Mouse (Mus musculus) hindbrain, embryonic 13.5 days (tissue): Measurements from ENCODE around the gene Prl7a1. TPM values are rescaled to one million over a fixed set of nuclear protein-coding genes. Genes with fewer than 3 reads are reported as not detected.

Source experiments
- ATAC-seq: fragments of 200-750 bp; cut with Nextera tagmentation; 2 replicates; pipeline ENCODE4 v1.8.0; 2017; ENCODE audit warnings: moderate TSS enrichment; ENCODE audit not compliant: low FRiP score
- H3K27ac ChIP-seq: fragments of 300-500 bp; sonication (generic); 2 replicates; pipeline ENCODE4 v1.5.1; 2015; ENCODE audit warnings: inconsistent platforms, mild to moderate bottlenecking, moderate library complexity
- H3K27me3 ChIP-seq: fragments of 300-500 bp; sonication (generic); 2 replicates; pipeline ENCODE4 v1.6.1; 2015; ENCODE audit warnings: mild to moderate bottlenecking, inconsistent platforms
- H3K36me3 ChIP-seq: fragments of 300-500 bp; sonication (generic); 2 replicates; pipeline ENCODE4 v1.6.1; 2015; ENCODE audit warnings: mild to moderate bottlenecking, inconsistent platforms
- H3K4me1 ChIP-seq: fragments of 300-500 bp; sonication (generic); replicated peaks from 2 replicates; pipeline ENCODE4 v1.6.1; 2015; ENCODE audit warnings: inconsistent platforms
- H3K4me2 ChIP-seq: fragments of 300-500 bp; sonication (generic); 2 replicates; pipeline ENCODE4 v1.6.1; 2015; ENCODE audit warnings: inconsistent platforms, mild to moderate bottlenecking, moderate library complexity
- H3K4me3 ChIP-seq: fragments of 300-500 bp; sonication (generic); 2 replicates; pipeline ENCODE4 v1.5.1; 2015; ENCODE audit warnings: mild to moderate bottlenecking, inconsistent platforms
- H3K9ac ChIP-seq: fragments of 300-500 bp; sonication (generic); 2 replicates; pipeline ENCODE4 v1.6.1; 2015; ENCODE audit warnings: mild to moderate bottlenecking, inconsistent platforms
- H3K9me3 ChIP-seq: fragments of 300-500 bp; sonication (generic); 2 replicates; pipeline ENCODE4 v1.6.1; 2016; ENCODE audit warnings: inconsistent platforms
- WGBS: fragments of 180-500 bp; shearing (Covaris S2); methylation state at CpG from one replicate; pipeline ENCODE4 v1.1.7; 2015; 5-methylcytosine and 5-hydroxymethylcytosine counted together
- polyA plus RNA-seq: library from polyadenylated mRNA; unstranded; fragments of >200 nt; fragmentation: Nextera tagmentation; extraction: Ambion mirVana; gene quantifications from 2 replicates; pipeline ENCODE4 v1.2.1, GENCODE M21; 2015

Gene Prl7a1
- not detected in 2 replicates for polyA plus RNA-seq

DNA sequence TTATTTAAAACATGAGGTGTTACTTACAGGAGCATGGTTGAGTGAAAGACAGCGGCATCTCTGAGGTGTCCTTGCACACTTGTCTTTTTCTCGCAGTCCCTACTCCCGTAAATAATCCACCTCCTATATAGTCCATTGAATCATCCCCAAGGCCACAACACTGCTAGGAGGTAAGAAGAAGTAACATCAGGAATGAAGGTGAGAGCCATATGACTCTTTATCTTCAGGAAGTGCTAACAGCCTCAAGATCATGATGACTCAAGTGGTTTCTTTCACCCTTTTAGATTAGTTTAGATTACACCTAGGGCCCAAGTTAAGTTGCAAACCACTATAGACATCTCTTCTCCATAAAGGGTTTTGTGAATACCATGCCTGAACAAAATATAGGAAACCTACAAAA is at the start of gene Prl7a1:
Prl7a1 (minus strand) TSS at position 101 of the 400 bp plus-strand sequence.
- WGBS, result 96% methylated on average over 3 of the region's 3 CpGs
- Histone ChIP-seq H3K36me3 (no peaks in the 10 kb centered on the region), H3K27me3 (no peaks in the 10 kb centered on the region), H3K27ac (no peak within 1 kb of the TSS), H3K4me1 (no peaks in the 10 kb centered on the region), H3K4me2 (no peak within 1 kb of the TSS), H3K4me3 (no peak within 1 kb of the TSS), H3K9me3 (no peaks in the 10 kb centered on the region), H3K9ac (no peak within 1 kb of the TSS)
- no peak for ATAC-seq

DNA sequence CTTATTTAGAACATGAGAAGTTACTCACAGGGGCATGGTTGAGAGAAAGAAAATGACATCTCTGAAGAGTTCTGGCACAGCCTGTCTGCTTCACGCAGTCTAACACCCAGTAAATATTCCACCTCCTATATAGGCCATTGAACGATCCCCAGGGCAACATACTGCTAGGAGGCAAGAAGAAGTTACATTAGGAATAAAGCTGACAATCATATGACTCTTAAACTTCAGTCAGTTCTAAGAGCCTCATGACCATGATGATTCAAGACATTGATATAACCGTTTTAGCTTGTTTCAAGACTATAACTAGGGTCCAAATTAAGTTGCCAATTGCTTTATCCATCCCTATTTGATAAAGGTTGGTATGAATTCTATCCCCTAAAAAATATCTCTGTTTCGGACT is 25.6 kb upstream of the Prl7a1 start, which contains the start of gene Prl7a2:
Prl7a2 (minus strand) TSS at position 101 of the 400 bp plus-strand sequence.
- H3K4me3 ChIP-seq, result no peak within 1 kb of the TSS
- no peak within 1 kb of the TSS for H3K9ac ChIP-seq
- no peak within 1 kb of the TSS for H3K4me2 ChIP-seq
- H3K27me3 ChIP-seq, result no peaks in the 10 kb centered on the region
- no peaks in the 10 kb centered on the region for H3K9me3 ChIP-seq
- no peak within 1 kb of the TSS for H3K27ac ChIP-seq
- 86% methylated on average over 4 of the region's 4 CpGs for WGBS
- no peaks in the 10 kb centered on the region for H3K36me3 ChIP-seq
- ATAC-seq, result no peak
- H3K4me1 ChIP-seq, result no peaks in the 10 kb centered on the region

DNA sequence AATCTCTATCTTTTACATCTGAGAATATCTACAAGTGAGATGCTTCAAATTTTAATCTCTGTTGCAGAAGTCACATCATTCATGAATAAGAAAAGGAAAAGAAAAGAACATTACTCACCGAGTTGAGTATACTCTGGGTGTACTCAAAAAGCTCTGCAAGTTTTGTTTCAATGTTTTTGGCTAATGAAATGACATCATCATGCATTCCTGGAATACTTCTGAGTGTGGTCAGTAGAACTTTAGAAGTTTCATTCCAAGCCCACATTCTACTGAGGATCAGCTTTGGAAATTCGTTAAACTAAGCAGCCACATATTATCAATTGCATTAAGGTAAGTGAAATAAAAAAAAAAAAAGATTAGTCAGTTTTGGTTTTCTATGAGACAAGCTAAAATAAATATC is 18.5 kb upstream of the Prl7a1 start:
- Histone ChIP-seq H3K9ac (no peak overlapping the region), H3K9me3 (no peaks in the 10 kb centered on the region), H3K4me2 (no peak overlapping the region), H3K27me3 (no peaks in the 10 kb centered on the region), H3K27ac (no peak overlapping the region), H3K4me1 (no peaks in the 10 kb centered on the region), H3K4me3 (no peak overlapping the region), H3K36me3 (no peaks in the 10 kb centered on the region)
- 91% methylated on average over 2 of the region's 2 CpGs for WGBS
- no peak for ATAC-seq

DNA sequence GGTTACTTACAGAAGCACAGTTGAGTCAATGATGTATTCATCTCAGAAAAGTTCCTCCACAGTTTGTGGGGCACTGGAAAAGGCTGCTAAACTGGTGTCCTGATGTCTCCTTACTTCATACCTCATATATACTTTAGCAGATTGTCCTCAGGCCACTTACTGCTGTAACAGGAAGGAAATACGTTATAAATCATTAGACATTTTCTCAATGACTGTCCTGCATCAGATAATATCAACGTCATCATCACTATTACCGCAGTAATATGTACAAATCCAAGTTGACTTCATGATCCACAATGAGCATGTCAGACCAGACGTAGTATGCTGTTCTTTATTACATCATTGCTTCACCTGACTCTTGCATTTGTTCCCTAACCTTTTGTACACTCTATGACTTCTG is 31.8 kb downstream of the Prl7a1 start, which contains the start of gene Prl7b1:
Prl7b1 (minus strand) TSS at position 101 of the 400 bp plus-strand sequence.
- H3K9me3 ChIP-seq, result no peaks in the 10 kb centered on the region
- H3K36me3 ChIP-seq, result no peaks in the 10 kb centered on the region
- no peak within 1 kb of the TSS for H3K9ac ChIP-seq
- no peaks in the 10 kb centered on the region for H3K27me3 ChIP-seq
- no peak for ATAC-seq
- WGBS, result 81% methylated on average over 4 of the region's 4 CpGs
- no peak within 1 kb of the TSS for H3K4me3 ChIP-seq
- H3K4me2 ChIP-seq, result no peak within 1 kb of the TSS
- no peaks in the 10 kb centered on the region for H3K4me1 ChIP-seq
- H3K27ac ChIP-seq, result no peak within 1 kb of the TSS

Other genes starting within 250 kb of the Prl7a1 start
- gene Prl8a6, start 203.8 kb downstream of the Prl7a1 start, polyA plus RNA-seq, result not detected in 2 replicates
- not detected in 2 replicates for gene Prl8a8, start 129.3 kb downstream of the Prl7a1 start, polyA plus RNA-seq
- not detected in 2 replicates for gene Prl8a9, start 77.9 kb downstream of the Prl7a1 start, polyA plus RNA-seq
- not detected in 2 replicates for gene Prl8a1, start 60.3 kb downstream of the Prl7a1 start, polyA plus RNA-seq
- gene Prl7b1, start 31.9 kb downstream of the Prl7a1 start, polyA plus RNA-seq, result not detected in 2 replicates
- not detected in 2 replicates for gene Prl7a2, start 25.5 kb upstream of the Prl7a1 start, polyA plus RNA-seq
- not detected in 2 replicates for gene Prl7d1, start 74.2 kb upstream of the Prl7a1 start, polyA plus RNA-seq
- gene Prl7c1, start 138.3 kb upstream of the Prl7a1 start, polyA plus RNA-seq, result not detected in 2 replicates
- not detected in 2 replicates for gene Prl2a1, start 159.2 kb upstream of the Prl7a1 start, polyA plus RNA-seq
- not detected in 2 replicates for gene Prl2c1, start 206.8 kb upstream of the Prl7a1 start, polyA plus RNA-seq